Mouse (Mus musculus) mouse embryonic stem cell (cell line): ENCODE measurements around the gene Adamtsl4.
"Not testable (repeated sequence)": the region's sequence is repeated elsewhere in the genome, so short reads cannot be mapped to it uniquely, and the experiment has no call there.

Source experiments
- in situ Hi-C, 2 experiments: fragments of 300-500 bp; cut with MboI; formaldehyde crosslinking; loops; 1 replicate in 1 of 2; 3 replicates in 1 of 2; pipeline ENCODE4 v1.14.3; 2019 to 2020; ENCODE audit warnings: low sequenced_read_pairs in 2 of 2, low pct_unique_long_range_greater_than_20kb in 1 of 2, mixed read lengths in 1 of 2; ENCODE audit not compliant: unreplicated experiment in 1 of 2

Adamtsl4 gene

GRCm38 (mm10) chr3:95667521-95667920 is 20.2 kb downstream of the Adamtsl4 start:
- in situ Hi-C loops: no loop called here

DNA sequence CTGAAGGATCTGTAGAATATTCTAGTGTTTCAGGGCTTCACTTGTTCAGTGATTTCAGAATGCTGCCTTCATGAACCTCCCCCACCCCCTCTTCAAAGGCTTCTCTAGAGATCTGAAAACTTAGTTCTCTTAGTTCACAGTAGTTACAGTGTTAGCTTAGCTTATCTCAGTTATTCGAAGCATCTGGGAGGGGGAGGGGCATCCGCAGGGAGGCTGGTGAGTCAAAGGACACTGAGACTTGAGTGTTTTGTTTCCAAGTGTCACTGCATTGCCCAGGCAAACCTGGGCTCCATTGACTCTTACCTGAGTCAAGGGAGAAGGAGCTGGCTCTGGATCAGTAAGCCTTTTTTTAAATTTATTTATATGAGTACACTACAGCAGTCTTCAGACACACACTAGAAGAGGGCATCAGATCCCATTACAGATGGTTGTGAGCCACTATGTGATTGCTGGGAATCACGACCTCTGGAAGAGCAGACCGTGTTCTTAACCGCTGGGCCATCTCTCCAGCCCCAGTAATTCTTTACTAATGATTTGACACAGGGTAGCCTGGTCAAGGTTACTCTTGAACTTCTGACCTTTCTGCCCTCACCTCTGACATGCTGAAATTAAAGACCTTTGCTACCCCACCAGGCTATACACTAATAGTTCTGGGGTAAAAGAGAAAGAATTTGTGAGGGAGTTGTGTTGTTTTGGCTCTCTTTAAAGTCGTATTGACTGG is 21.4 kb downstream of the Adamtsl4 start:
- in situ Hi-C loops: no loop called here

- in situ Hi-C loops: no loop called here
Observed at GRCm38 (mm10) chr3:95664940-95665352, 22.8 kb downstream of the Adamtsl4 start.

GRCm38 (mm10) chr3:95663969-95664608 is 23.6 kb downstream of the Adamtsl4 start:
- in situ Hi-C loops: no loop called here

- in situ Hi-C loops: no loop called here
Observed at GRCm38 (mm10) chr3:95663486-95663885, 24.2 kb downstream of the Adamtsl4 start.

DNA sequence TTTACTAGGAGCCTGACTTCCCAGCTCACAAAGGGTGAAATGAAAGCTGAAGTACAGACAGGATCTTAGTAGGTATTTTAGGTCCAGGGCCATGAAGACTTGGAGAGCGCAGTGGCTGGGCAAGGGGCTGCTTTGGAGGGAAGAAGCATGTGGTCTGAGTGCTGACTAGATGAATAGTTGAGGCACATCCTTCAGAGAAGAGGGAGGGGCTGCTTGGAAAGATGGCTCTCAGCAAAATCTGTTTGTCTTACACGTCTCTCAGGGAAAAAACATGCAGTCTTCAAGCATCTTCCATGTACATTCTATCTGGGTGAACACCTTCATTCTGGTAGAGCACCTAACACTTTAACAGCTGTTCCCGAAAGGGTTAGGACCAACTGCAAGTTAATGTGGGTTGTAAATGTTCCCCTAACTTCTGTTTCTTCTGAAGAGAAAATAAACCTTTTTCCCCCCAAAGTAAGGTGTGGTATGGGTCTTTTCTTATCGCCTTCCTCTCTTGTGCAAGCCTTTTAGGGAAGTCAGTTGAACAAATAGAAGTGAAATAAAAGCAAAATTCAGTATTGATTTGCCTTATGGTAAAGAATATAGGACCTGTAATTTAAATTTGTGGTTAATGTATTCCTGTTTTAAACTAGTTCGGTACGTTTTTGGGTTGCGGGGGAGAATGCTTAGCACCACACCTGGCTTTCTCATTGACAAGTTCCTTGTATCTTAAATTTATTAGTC is 24.8 kb downstream of the Adamtsl4 start:
- in situ Hi-C loops: no loop called here

- in situ Hi-C loops: no loop called here
Observed at GRCm38 (mm10) chr3:95661945-95662715, 25.6 kb downstream of the Adamtsl4 start.

DNA sequence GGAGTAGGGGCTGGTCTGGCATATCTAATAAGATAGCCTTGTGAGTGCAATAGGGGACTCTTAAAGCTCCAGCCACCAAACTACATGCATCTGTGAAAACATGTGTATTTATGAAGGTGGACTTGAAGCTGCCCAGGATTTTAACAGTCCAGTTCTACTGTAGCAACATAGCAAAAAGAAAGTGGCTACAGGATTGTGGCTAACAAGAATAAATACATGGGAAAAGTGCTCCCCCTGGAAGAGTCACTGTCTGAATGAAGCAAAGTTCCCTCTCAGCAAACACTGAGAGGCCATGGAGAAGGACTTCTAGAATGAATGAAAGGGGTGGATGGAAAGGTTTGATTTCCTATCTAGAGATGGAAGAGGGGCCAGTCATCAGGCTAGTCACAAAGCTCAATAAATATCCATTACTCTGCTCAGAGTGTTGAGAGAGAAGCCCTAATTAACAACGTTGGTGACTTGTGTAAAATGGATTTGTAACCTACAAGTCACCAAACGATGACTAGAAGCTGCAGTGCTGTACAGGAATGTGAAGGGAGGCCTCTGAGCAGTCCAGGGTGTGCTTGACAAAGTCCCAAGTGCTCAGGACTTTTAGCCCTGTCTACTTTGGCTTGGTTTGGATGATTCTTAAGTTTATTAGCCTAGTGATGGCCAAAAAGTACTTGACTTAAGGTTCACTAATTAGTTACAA is 26.8 kb downstream of the Adamtsl4 start:
- in situ Hi-C loops: no loop called here

GRCm38 (mm10) chr3:95659948-95660347 is 27.8 kb downstream of the Adamtsl4 start:
- in situ Hi-C loops: no loop called here

GRCm38 (mm10) chr3:95658868-95659712 is 28.6 kb downstream of the Adamtsl4 start:
- in situ Hi-C loops: no loop called here

GRCm38 (mm10) chr3:95658236-95658867 is 29.4 kb downstream of the Adamtsl4 start, which contains the start of gene Mcl1:
Gene Mcl1 (plus strand): TSS chr3:95658788.
- in situ Hi-C loops: no loop called here

- in situ Hi-C loops: no loop called here
Observed at GRCm38 (mm10) chr3:95657711-95658110, 30.0 kb downstream of the Adamtsl4 start.

DNA sequence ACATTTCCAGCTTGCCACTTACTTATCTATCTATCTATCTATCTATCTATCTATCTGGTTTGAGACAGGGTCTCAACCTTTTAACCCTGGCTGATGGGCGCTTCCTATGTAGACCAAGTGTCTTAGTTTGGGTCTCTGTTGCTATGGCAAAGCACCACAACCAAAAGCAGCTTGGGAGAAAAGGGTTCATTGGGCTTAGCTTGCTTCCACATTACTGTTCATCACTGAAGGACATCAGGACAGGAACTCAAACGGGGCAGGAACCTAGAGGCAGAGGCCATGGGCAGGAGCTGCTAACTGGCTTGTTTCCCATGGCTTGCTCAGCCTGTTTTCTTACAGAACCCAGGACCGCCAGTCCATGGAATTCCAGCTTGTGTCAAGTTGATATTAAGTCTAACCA is 30.6 kb downstream of the Adamtsl4 start:
- in situ Hi-C loops: no loop called here

DNA sequence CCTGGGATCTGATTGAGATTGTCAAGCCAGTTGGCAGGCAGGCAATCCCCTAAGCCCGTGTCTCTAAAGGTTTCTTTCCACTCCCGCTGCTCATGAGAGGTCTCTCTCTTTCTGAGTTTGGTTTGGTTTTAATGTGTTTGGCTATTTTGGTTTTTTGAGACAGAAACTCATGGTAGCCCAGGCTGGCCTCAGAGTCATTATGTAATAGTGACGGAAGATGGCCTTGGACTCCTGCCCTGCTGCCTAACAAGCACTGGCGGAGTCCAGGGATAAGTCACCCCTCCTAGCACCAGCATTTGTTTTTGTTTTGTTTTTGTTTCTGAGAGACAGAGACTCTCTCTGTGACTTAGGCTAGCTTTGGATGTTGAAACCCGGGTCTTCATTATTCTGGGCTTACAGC is 32.3 kb downstream of the Adamtsl4 start:
- in situ Hi-C loops: no loop called here

DNA sequence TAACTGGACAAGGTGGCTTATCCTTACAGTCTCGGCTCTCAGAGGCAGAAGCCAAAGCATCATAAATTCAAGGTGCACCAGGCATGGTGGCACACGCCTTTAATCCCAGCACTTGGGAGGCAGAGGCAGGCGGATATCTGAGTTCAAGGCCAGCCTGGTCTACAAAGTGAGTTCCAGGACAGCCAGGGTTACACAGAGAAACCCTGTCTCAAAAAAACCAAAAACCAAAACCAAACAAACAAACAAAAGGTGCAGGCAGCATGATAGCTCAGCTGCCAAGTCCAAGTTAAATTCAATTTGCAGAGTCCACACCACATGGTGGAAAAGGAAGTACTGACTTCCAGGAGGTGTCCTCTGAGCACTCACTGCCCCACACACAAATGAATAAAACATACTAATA is 33.3 kb downstream of the Adamtsl4 start:
- in situ Hi-C loops: not testable (repeated sequence)

GRCm38 (mm10) chr3:95653473-95654034 is 34.2 kb downstream of the Adamtsl4 start:
- in situ Hi-C loops: no loop called here

DNA sequence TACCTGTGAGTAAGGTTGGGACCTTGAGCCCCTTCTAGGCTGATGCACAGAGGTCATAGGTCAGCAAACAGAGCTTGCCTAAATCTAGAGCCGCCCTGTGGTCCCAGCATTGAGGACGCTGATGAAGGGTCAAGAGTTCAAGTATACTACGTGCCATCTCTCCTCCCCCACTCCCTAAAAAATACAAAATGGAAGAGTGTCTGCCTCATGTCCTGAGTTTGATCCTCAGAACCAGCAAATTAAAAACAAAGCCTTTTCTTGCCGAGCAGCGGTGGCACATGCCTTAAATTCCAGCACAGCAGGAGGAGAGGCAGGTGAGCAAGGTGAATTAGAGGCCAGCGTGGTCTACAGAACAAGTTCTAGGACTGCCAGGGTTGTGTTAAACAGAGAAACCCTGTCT is 34.8 kb downstream of the Adamtsl4 start:
- in situ Hi-C loops: no loop called here
